Mouse (Mus musculus): ENCODE measurements around the gene Nop10. TPM values are rescaled to one million over a fixed set of nuclear protein-coding genes. Genes with fewer than 3 reads are reported as not detected.

Gene Nop10
- polyA plus RNA-seq (2015; fragmentation: Nextera tagmentation; extraction: Ambion mirVana): 153 and 158 TPM in 2 replicates

GRCm38 (mm10) chr2:112261748-112262653 lies at the start of gene Nop10:
Nop10 (plus strand) TSS chr2:112261926.
- H3K9ac ChIP-seq: peak within 1 kb of the TSS; percentile 61
- WGBS: under 1% methylated on average over 36 of the region's 36 CpGs
- peak; percentile 73 for ATAC-seq (replicated peaks)

DNA sequence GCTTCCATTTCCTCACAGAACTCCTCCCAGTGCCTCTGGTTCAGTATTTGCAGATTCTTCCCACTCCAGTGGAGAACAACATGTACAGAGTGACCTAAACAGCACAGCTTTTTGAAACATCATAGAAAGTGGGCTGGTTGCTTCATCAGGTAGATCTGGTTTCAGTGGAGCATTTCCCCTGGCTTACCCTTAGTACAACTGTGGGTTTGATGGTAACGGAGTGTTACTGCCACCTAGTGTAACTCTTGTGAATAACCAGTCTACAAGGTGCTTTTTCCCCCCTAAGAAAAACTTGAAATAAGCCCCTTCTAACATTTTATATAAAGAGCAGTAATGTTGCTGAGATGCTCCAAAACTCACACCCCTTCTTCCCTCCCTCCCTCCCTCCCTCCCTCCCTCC lies 45.7 kb upstream of the Nop10 start:
- no peak overlapping the region for H3K9ac ChIP-seq
- H3K36me3 ChIP-seq (replicated peaks): no peaks in the 10 kb centered on the region
- no peak overlapping the region for H3K4me3 ChIP-seq
- no peak overlapping the region for H3K4me2 ChIP-seq
- H3K9me3 ChIP-seq: no peaks in the 10 kb centered on the region
- H3K27me3 ChIP-seq (replicated peaks): no peaks in the 10 kb centered on the region
- ATAC-seq (replicated peaks): peak; percentile 75
- no peaks in the 10 kb centered on the region for H3K4me1 ChIP-seq
- WGBS: 7% methylated on average over 1 of the region's 1 CpGs
- no peak overlapping the region for H3K27ac ChIP-seq

More at GRCm38 (mm10) chr2:112261748-112262653, at the start of gene Nop10:
- H3K4me2 ChIP-seq: peak within 1 kb of the TSS; percentile 65
- peak within 1 kb of the TSS; percentile 78 for H3K4me3 ChIP-seq
- no peaks in the 10 kb centered on the region for H3K27me3 ChIP-seq (replicated peaks)
- H3K27ac ChIP-seq: peak within 1 kb of the TSS; percentile 80
- H3K4me1 ChIP-seq: peaks cover 29% of the 10 kb centered on the region
- H3K9me3 ChIP-seq: no peaks in the 10 kb centered on the region
- no peaks in the 10 kb centered on the region for H3K36me3 ChIP-seq (replicated peaks)

GRCm38 (mm10) chr2:112217614-112218013 lies 44.1 kb upstream of the Nop10 start:
- H3K9me3 ChIP-seq: no peaks in the 10 kb centered on the region
- 80% methylated on average over 6 of the region's 6 CpGs for WGBS
- H3K27me3 ChIP-seq (replicated peaks): no peaks in the 10 kb centered on the region
- H3K36me3 ChIP-seq (replicated peaks): no peaks in the 10 kb centered on the region
- H3K4me2 ChIP-seq: no peak overlapping the region
- no peak for ATAC-seq (replicated peaks)
- no peak overlapping the region for H3K27ac ChIP-seq
- no peak overlapping the region for H3K9ac ChIP-seq
- no peaks in the 10 kb centered on the region for H3K4me1 ChIP-seq
- H3K4me3 ChIP-seq: no peak overlapping the region

GRCm38 (mm10) chr2:112220880-112221279 lies 40.8 kb upstream of the Nop10 start:
- no peak overlapping the region for H3K4me3 ChIP-seq
- H3K4me2 ChIP-seq: no peak overlapping the region
- H3K27ac ChIP-seq: no peak overlapping the region
- no peak for ATAC-seq (replicated peaks)
- H3K9me3 ChIP-seq: no peaks in the 10 kb centered on the region
- no peaks in the 10 kb centered on the region for H3K4me1 ChIP-seq
- no peaks in the 10 kb centered on the region for H3K36me3 ChIP-seq (replicated peaks)
- no peak overlapping the region for H3K9ac ChIP-seq
- no peaks in the 10 kb centered on the region for H3K27me3 ChIP-seq (replicated peaks)
- WGBS: 92% methylated on average over 5 of the region's 5 CpGs

DNA sequence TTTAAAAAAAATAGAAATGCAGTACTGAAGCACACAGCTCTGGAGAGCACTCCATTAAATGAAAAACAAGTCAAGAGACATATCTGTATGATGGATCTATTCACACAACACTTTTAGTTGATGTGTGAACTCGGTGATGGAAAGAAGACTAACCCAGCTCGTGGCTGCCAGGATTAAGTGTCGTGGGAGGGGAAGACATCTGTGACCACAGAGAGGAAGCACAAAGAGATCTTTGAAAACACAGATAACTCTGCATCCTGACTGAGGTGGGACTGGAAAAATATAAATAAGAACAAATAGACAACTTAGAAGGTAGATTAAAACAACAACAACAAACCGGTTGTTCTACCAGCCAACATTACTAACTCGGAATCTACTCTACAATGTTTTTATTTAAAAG lies 39.1 kb upstream of the Nop10 start:
- WGBS: 75% methylated on average over 5 of the region's 5 CpGs
- no peak overlapping the region for H3K27ac ChIP-seq
- no peak overlapping the region for H3K9ac ChIP-seq
- no peaks in the 10 kb centered on the region for H3K4me1 ChIP-seq
- H3K9me3 ChIP-seq: no peaks in the 10 kb centered on the region
- no peak for ATAC-seq (replicated peaks)
- no peak overlapping the region for H3K4me3 ChIP-seq
- no peaks in the 10 kb centered on the region for H3K27me3 ChIP-seq (replicated peaks)
- H3K4me2 ChIP-seq: no peak overlapping the region
- H3K36me3 ChIP-seq (replicated peaks): no peaks in the 10 kb centered on the region

DNA sequence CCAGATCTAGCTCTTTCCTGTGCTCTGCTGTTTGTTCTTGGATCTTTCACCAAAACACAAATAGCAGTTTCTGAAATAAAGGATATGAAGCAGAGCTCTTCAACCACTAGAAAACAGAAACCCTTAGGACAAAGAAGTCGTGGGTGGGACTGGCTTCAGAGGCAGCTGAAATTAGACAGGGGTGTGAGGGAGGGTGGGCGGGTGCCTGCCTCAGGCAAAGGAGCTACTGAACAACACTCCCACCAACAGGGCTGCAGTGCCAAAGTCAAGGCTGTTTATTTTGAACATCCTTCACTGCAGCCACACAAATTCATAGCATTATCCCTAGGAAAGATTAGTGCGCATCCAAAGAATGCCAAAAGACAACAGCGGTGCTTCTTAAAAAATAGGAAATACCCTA lies 37.4 kb upstream of the Nop10 start:
- no peaks in the 10 kb centered on the region for H3K27me3 ChIP-seq (replicated peaks)
- no peak overlapping the region for H3K27ac ChIP-seq
- no peaks in the 10 kb centered on the region for H3K9me3 ChIP-seq
- no peak overlapping the region for H3K9ac ChIP-seq
- no peak overlapping the region for H3K4me3 ChIP-seq
- no peak for ATAC-seq (replicated peaks)
- H3K4me1 ChIP-seq: no peaks in the 10 kb centered on the region
- H3K36me3 ChIP-seq (replicated peaks): no peaks in the 10 kb centered on the region
- H3K4me2 ChIP-seq: no peak overlapping the region
- WGBS: 67% methylated on average over 4 of the region's 4 CpGs

GRCm38 (mm10) chr2:112232623-112233022 lies 29.1 kb upstream of the Nop10 start:
- no peak overlapping the region for H3K27ac ChIP-seq
- H3K9ac ChIP-seq: no peak overlapping the region
- no peak for ATAC-seq (replicated peaks)
- H3K4me2 ChIP-seq: no peak overlapping the region
- H3K9me3 ChIP-seq: no peaks in the 10 kb centered on the region
- no peaks in the 10 kb centered on the region for H3K4me1 ChIP-seq
- WGBS: 89% methylated on average over 1 of the region's 1 CpGs
- H3K27me3 ChIP-seq (replicated peaks): no peaks in the 10 kb centered on the region
- H3K36me3 ChIP-seq (replicated peaks): no peaks in the 10 kb centered on the region
- H3K4me3 ChIP-seq: no peak overlapping the region

GRCm38 (mm10) chr2:112236620-112237019 lies 25.1 kb upstream of the Nop10 start:
- Histone ChIP-seq H3K27me3 (replicated peaks) (peaks cover 3% of the 10 kb centered on the region; the same call in 1 of the 2 replicates), H3K9me3 (no peaks in the 10 kb centered on the region), H3K9ac (no peak overlapping the region), H3K4me2 (no peak overlapping the region), H3K27ac (no peak overlapping the region), H3K4me1 (peaks cover 14% of the 10 kb centered on the region), H3K4me3 (no peak overlapping the region), H3K36me3 (replicated peaks) (no peaks in the 10 kb centered on the region)
- WGBS: 80% methylated on average over 2 of the region's 2 CpGs
- no peak for ATAC-seq (replicated peaks)

GRCm38 (mm10) chr2:112238006-112238405 lies 23.7 kb upstream of the Nop10 start:
- WGBS: 11% methylated on average over 4 of the region's 4 CpGs
- ATAC-seq (replicated peaks): no peak
- Histone ChIP-seq H3K36me3 (replicated peaks) (0 out of 2 replicates have a peak, but pooled peaks cover under 1% of the 10 kb centered on the region), H3K4me2 (no peak overlapping the region), H3K9ac (no peak overlapping the region), H3K4me3 (no peak overlapping the region), H3K4me1 (peaks cover 14% of the 10 kb centered on the region), H3K27ac (no peak overlapping the region), H3K9me3 (no peaks in the 10 kb centered on the region), H3K27me3 (replicated peaks) (peaks cover 3% of the 10 kb centered on the region; the same call in 1 of the 2 replicates)

DNA sequence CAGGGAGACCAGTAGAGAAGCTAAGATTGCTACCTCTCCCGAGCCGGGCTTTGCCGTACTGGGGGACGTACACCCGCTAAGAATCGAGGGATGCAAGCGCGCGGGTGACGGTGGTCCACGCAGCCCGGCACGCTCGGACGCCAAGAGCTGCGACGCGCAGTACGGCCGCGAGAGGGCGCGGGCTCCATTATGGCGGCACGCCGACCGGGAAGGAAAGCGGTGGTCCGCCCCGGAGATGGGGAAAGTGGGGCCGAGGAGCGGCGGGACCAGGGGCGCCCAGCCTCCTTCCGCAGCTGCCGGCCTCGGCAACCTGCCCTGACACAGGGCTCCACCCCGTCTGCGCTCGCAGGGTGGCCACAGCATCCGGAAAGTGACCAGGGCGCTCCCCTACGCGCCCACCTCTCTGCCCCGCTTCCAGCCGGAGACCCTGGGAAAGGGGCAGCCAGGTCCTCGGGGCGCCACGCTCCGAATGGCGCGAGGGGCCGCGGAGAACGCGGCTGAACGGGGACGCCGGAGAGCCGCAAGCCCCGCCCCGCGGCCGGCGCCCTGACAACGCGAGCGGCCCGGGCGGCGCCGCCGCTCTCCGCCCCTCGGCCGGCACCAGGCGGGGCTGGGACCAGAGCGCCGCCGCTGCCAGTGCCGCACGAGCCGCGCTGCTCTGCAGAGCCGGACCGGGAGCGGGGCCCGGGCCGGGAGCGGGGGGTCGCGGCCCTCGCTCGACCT lies 22.4 kb upstream of the Nop10 start, which contains the start of gene Lpcat4:
Gene Lpcat4 (plus strand): TSS at position 257 of the 723 bp plus-strand sequence.
- H3K4me2 ChIP-seq: peak within 1 kb of the TSS; percentile 87
- H3K4me3 ChIP-seq: peak within 1 kb of the TSS; percentile 77
- peak within 1 kb of the TSS; percentile 97 for H3K27ac ChIP-seq
- peak within 1 kb of the TSS; percentile 85 for H3K9ac ChIP-seq
- peaks cover 14% of the 10 kb centered on the region for H3K4me1 ChIP-seq
- ATAC-seq (replicated peaks): peak; percentile 92
- H3K27me3 ChIP-seq (replicated peaks): peaks cover 3% of the 10 kb centered on the region; the same call in 1 of the 2 replicates
- peaks cover 13% of the 10 kb centered on the region; the same call in 1 of the 2 replicates for H3K36me3 ChIP-seq (replicated peaks)
- H3K9me3 ChIP-seq: no peaks in the 10 kb centered on the region
- WGBS: under 1% methylated on average over 92 of the region's 94 CpGs

- Histone ChIP-seq H3K4me1 (peaks cover 14% of the 10 kb centered on the region), H3K4me2 (peak overlapping the region; percentile 87), H3K4me3 (peak overlapping the region; percentile 77), H3K36me3 (replicated peaks) (peaks cover 15% of the 10 kb centered on the region; the same call in 1 of the 2 replicates), H3K27me3 (replicated peaks) (peaks cover 3% of the 10 kb centered on the region; the same call in 1 of the 2 replicates), H3K9me3 (no peaks in the 10 kb centered on the region), H3K9ac (peak overlapping the region; percentile 85), H3K27ac (peak overlapping the region; percentile 97)
- under 1% methylated on average over 28 of the region's 28 CpGs for WGBS
- ATAC-seq (replicated peaks): peak; percentile 79
These were observed 21.6 kb upstream of the Nop10 start for GRCm38 (mm10) chr2:112239935-112240721.
